Mouse (Mus musculus) stomach, embryonic 15.5 days (tissue): ENCODE measurements at regions not wholly inside any gene's neighbourhood (a gene's known extent, or its start where the extent isn't known, plus 50 kb on each side); places are given as distances from the start of the nearest gene placed in this dataset.

Experiments used
- ATAC-seq: fragments of 200-750 bp; cut with Nextera tagmentation; 2 replicates; pipeline ENCODE4 v1.8.0; 2017; ENCODE audit warnings: low read depth, moderate number of reproducible peaks, moderate TSS enrichment; ENCODE audit not compliant: insufficient read depth, low FRiP score
- H3K27ac ChIP-seq: fragments of 300-500 bp; sonication (generic); 2 replicates; pipeline ENCODE4 v1.5.1; 2015; ENCODE audit warnings: mild to moderate bottlenecking, inconsistent platforms
- H3K27me3 ChIP-seq: fragments of 300-500 bp; sonication (generic); replicated peaks from 2 replicates; pipeline ENCODE4 v1.6.1; 2015; ENCODE audit warnings: inconsistent platforms
- H3K36me3 ChIP-seq: fragments of 300-500 bp; sonication (generic); 2 replicates; pipeline ENCODE4 v1.6.1; 2015; ENCODE audit warnings: inconsistent platforms
- H3K4me1 ChIP-seq: fragments of 300-500 bp; sonication (generic); 2 replicates; pipeline ENCODE4 v1.6.1; 2015; ENCODE audit warnings: inconsistent platforms
- H3K4me2 ChIP-seq: fragments of 300-500 bp; sonication (generic); 2 replicates; pipeline ENCODE4 v1.6.1; 2015; ENCODE audit warnings: mild to moderate bottlenecking, inconsistent platforms
- H3K4me3 ChIP-seq: fragments of 300-500 bp; sonication (generic); replicated peaks from 2 replicates; pipeline ENCODE4 v1.5.1; 2015; ENCODE audit warnings: inconsistent platforms
- H3K9ac ChIP-seq: fragments of 300-500 bp; sonication (generic); 2 replicates; pipeline ENCODE4 v1.6.1; 2015; ENCODE audit warnings: inconsistent platforms
- H3K9me3 ChIP-seq: fragments of 300-500 bp; sonication (generic); 2 replicates; pipeline ENCODE4 v1.6.1; 2016; ENCODE audit warnings: inconsistent platforms
- WGBS: fragments of 180-500 bp; shearing (Covaris S2); methylation state at CpG from one replicate; pipeline ENCODE4 v1.1.7; 2015; 5-methylcytosine and 5-hydroxymethylcytosine counted together

GRCm38 (mm10) chr5:47185868-47186267, 797.1 kb upstream of the Slit2 start:
- no peak for ATAC-seq
- Histone ChIP-seq H3K4me2 (no peak overlapping the region), H3K9me3 (no peaks in the 10 kb centered on the region), H3K27ac (no peak overlapping the region), H3K4me3 (no peak overlapping the region), H3K9ac (no peak overlapping the region), H3K4me1 (no peaks in the 10 kb centered on the region), H3K36me3 (no peaks in the 10 kb centered on the region), H3K27me3 (no peaks in the 10 kb centered on the region)

- WGBS, result 78% methylated on average over 3 of the region's 3 CpGs
- Histone ChIP-seq H3K27me3 (no peaks in the 10 kb centered on the region), H3K27ac (no peak overlapping the region), H3K4me3 (no peak overlapping the region), H3K9ac (no peak overlapping the region), H3K36me3 (no peaks in the 10 kb centered on the region), H3K4me2 (no peak overlapping the region), H3K9me3 (no peaks in the 10 kb centered on the region), H3K4me1 (no peaks in the 10 kb centered on the region)
- ATAC-seq, result no peak
Observed at GRCm38 (mm10) chr5:47202164-47202914, 780.6 kb upstream of the Slit2 start.

GRCm38 (mm10) chr5:47202915-47203296, 780.0 kb upstream of the Slit2 start:
- Histone ChIP-seq H3K4me2 (no peak overlapping the region), H3K4me1 (no peaks in the 10 kb centered on the region), H3K36me3 (no peaks in the 10 kb centered on the region), H3K27ac (no peak overlapping the region), H3K27me3 (no peaks in the 10 kb centered on the region), H3K9ac (no peak overlapping the region), H3K4me3 (no peak overlapping the region), H3K9me3 (no peaks in the 10 kb centered on the region)
- no peak for ATAC-seq
- 75% methylated on average over 1 of the region's 1 CpGs for WGBS

GRCm38 (mm10) chr5:47210542-47210941, 772.4 kb upstream of the Slit2 start:
- Histone ChIP-seq H3K27me3 (no peaks in the 10 kb centered on the region), H3K4me3 (no peak overlapping the region)
- ATAC-seq, result no peak

GRCm38 (mm10) chr5:47215421-47215820, 767.5 kb upstream of the Slit2 start:
- no peak overlapping the region for H3K4me3 ChIP-seq
- H3K9ac ChIP-seq, result no peak overlapping the region
- no peaks in the 10 kb centered on the region for H3K9me3 ChIP-seq
- H3K4me1 ChIP-seq, result no peaks in the 10 kb centered on the region
- no peak for ATAC-seq
- no peak overlapping the region for H3K27ac ChIP-seq
- no peaks in the 10 kb centered on the region for H3K27me3 ChIP-seq
- H3K4me2 ChIP-seq, result no peak overlapping the region
- H3K36me3 ChIP-seq, result no peaks in the 10 kb centered on the region

More at GRCm38 (mm10) chr5:47210542-47210941, 772.4 kb upstream of the Slit2 start:
- Histone ChIP-seq H3K9ac (no peak overlapping the region), H3K9me3 (no peaks in the 10 kb centered on the region), H3K4me1 (no peaks in the 10 kb centered on the region), H3K27ac (no peak overlapping the region), H3K36me3 (no peaks in the 10 kb centered on the region), H3K4me2 (no peak overlapping the region)
- 55% methylated on average over 1 of the region's 1 CpGs for WGBS

- ATAC-seq, result no peak
- H3K27me3 ChIP-seq, result no peaks in the 10 kb centered on the region
- 68% methylated on average over 1 of the region's 1 CpGs for WGBS
- H3K9ac ChIP-seq, result no peak overlapping the region
- H3K4me1 ChIP-seq, result no peaks in the 10 kb centered on the region
- no peak overlapping the region for H3K27ac ChIP-seq
- no peaks in the 10 kb centered on the region for H3K36me3 ChIP-seq
- H3K9me3 ChIP-seq, result no peaks in the 10 kb centered on the region
- H3K4me2 ChIP-seq, result no peak overlapping the region
- no peak overlapping the region for H3K4me3 ChIP-seq
Observed at GRCm38 (mm10) chr5:47225247-47225646, 757.7 kb upstream of the Slit2 start.

- Histone ChIP-seq H3K36me3 (no peaks in the 10 kb centered on the region), H3K4me1 (no peaks in the 10 kb centered on the region), H3K4me3 (no peak overlapping the region), H3K9ac (no peak overlapping the region), H3K9me3 (no peaks in the 10 kb centered on the region), H3K4me2 (no peak overlapping the region), H3K27ac (no peak overlapping the region), H3K27me3 (no peaks in the 10 kb centered on the region)
- 71% methylated on average over 1 of the region's 1 CpGs for WGBS
- ATAC-seq, result no peak
Observed at GRCm38 (mm10) chr5:47236094-47236493, 746.8 kb upstream of the Slit2 start.

- H3K27ac ChIP-seq, result no peak overlapping the region
- no peaks in the 10 kb centered on the region for H3K4me1 ChIP-seq
- no peak overlapping the region for H3K4me2 ChIP-seq
- H3K4me3 ChIP-seq, result no peak overlapping the region
- no peaks in the 10 kb centered on the region for H3K36me3 ChIP-seq
- no peaks in the 10 kb centered on the region for H3K27me3 ChIP-seq
- no peaks in the 10 kb centered on the region for H3K9me3 ChIP-seq
- 56% methylated on average over 2 of the region's 2 CpGs for WGBS
- no peak for ATAC-seq
- no peak overlapping the region for H3K9ac ChIP-seq
Observed at GRCm38 (mm10) chr5:47240060-47240459, 742.9 kb upstream of the Slit2 start.

- Histone ChIP-seq H3K4me3 (no peak overlapping the region), H3K9ac (no peak overlapping the region), H3K4me2 (no peak overlapping the region), H3K4me1 (no peaks in the 10 kb centered on the region), H3K9me3 (no peaks in the 10 kb centered on the region), H3K36me3 (no peaks in the 10 kb centered on the region), H3K27me3 (no peaks in the 10 kb centered on the region), H3K27ac (no peak overlapping the region)
- no peak for ATAC-seq
- WGBS, result 54% methylated on average over 7 of the region's 7 CpGs
Observed at GRCm38 (mm10) chr5:47240586-47240985, 742.4 kb upstream of the Slit2 start.

GRCm38 (mm10) chr5:47254835-47255369, 728.0 kb upstream of the Slit2 start:
- H3K36me3 ChIP-seq, result no peaks in the 10 kb centered on the region
- no peaks in the 10 kb centered on the region for H3K4me1 ChIP-seq
- H3K9ac ChIP-seq, result no peak overlapping the region
- H3K4me3 ChIP-seq, result no peak overlapping the region
- ATAC-seq, result no peak
- no peak overlapping the region for H3K27ac ChIP-seq
- no peak overlapping the region for H3K4me2 ChIP-seq
- H3K9me3 ChIP-seq, result no peaks in the 10 kb centered on the region
- no peaks in the 10 kb centered on the region for H3K27me3 ChIP-seq

- H3K27ac ChIP-seq, result no peak overlapping the region
- no peaks in the 10 kb centered on the region for H3K4me1 ChIP-seq
- H3K27me3 ChIP-seq, result no peaks in the 10 kb centered on the region
- no peak for ATAC-seq
- WGBS, result 68% methylated on average over 5 of the region's 5 CpGs
- H3K9me3 ChIP-seq, result no peaks in the 10 kb centered on the region
- H3K4me2 ChIP-seq, result no peak overlapping the region
- no peak overlapping the region for H3K4me3 ChIP-seq
- no peak overlapping the region for H3K9ac ChIP-seq
- no peaks in the 10 kb centered on the region for H3K36me3 ChIP-seq
Observed at GRCm38 (mm10) chr5:47261658-47262411, 721.1 kb upstream of the Slit2 start.

GRCm38 (mm10) chr5:47272642-47273041, 710.3 kb upstream of the Slit2 start:
- H3K27me3 ChIP-seq, result no peaks in the 10 kb centered on the region
- no peaks in the 10 kb centered on the region for H3K9me3 ChIP-seq
- H3K27ac ChIP-seq, result no peak overlapping the region
- 0 out of 2 replicates have a peak, but pooled peaks cover 4% of the 10 kb centered on the region for H3K4me1 ChIP-seq
- no peak for ATAC-seq
- no peak overlapping the region for H3K9ac ChIP-seq
- H3K36me3 ChIP-seq, result no peaks in the 10 kb centered on the region
- no peak overlapping the region for H3K4me2 ChIP-seq
- no peak overlapping the region for H3K4me3 ChIP-seq
- WGBS, result 56% methylated on average over 3 of the region's 3 CpGs
